Mouse (Mus musculus) C2C12 (cell line): ENCODE measurements at regions not wholly inside any gene's neighbourhood (a gene's known extent, or its start where the extent isn't known, plus 50 kb on each side); places are given as distances from the start of the nearest gene placed in this dataset.

ENCODE experiments used
- CTCF ChIP-seq: IDR thresholded peaks from one replicate; pipeline ENCODE4 v1.5.1; 2011; ENCODE audit not compliant: control insufficient read depth, insufficient read depth, insufficient read length
- MYOG ChIP-seq: IDR thresholded peaks from one replicate; pipeline ENCODE4 v1.6.1; 2011; ENCODE audit not compliant: control insufficient read depth, insufficient read length; ENCODE audit errors: extremely low read depth

DNA sequence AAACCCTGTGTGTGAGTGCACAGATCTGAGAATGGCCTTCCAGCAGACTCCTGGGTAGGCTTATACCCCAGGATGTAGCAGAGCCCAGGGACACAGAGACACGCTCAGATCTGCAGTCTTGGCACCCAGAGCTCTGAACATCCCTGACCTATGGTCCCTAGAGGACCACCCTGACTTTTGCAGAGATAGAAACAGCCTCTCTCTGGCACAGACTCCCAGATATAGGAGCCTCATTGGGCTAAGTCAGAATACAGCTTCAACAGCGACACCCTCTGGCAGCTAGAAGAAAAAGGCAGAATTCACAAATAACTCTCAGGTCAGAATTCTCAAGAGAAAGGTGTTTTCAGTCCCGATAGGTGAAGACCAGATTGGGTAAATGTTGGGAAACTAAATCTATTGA is 115.3 kb upstream of the Clint1 start:
- no peak for TF ChIP-seq CTCF
- TF ChIP-seq MYOG: no peak
